In genomic region chr8:70869601-70870041, GRCm38 (mm10) we compare ENCODE assay signal across 9 mouse cellular contexts. TPM values are rescaled to one million over a fixed set of nuclear protein-coding genes. Genes with fewer than 3 reads are reported as not detected.
A peak's percentile ranks its signal among the peaks of the same experiment; 100 is the strongest.
DNase-seq lines count a peak whose midpoint lies in the region; ATAC-seq lines count a peak whose summit lies in the region.
"Had no signal": no experiment of that assay in that cellular context is flagged by ENCODE, and none has a peak within 500 bp of the region (broad histone marks: within the 10 kb centered on the region; RNA-seq: fewer than 3 reads in every experiment).

No protein-coding gene starts in this region.

- peak; percentile 75 for DNase-seq in T-cell, adult 2 months (ENCODE audit: low spot score)
- DNase-seq in cerebellum, postnatal 10 days: peak; percentile 88 to 89
- DNase-seq in frontal cortex, adult 2 months (ENCODE audit: extremely low spot score in 1 of 2, low spot score in 1 of 2): peak; percentile 66 to 87
- DNase-seq in left cerebral cortex, adult 18-20 months (ENCODE audit: low spot score in 2 of 2): peak; percentile 79 to 83
- peak; percentile 77 to 84 for DNase-seq in right cerebral cortex, adult 2 months (ENCODE audit: low spot score in 2 of 2)
- DNase-seq in urinary bladder, postnatal 4 days (ENCODE audit: low spot score in 2 of 2): peak; percentile 61 to 77

- H3K27ac ChIP-seq in hindbrain, embryonic 15.5 days (replicated peaks): peak overlapping the region; percentile 69
- H3K27ac ChIP-seq: lung, embryonic 15.5 days had no signal

- H3K9ac ChIP-seq in hindbrain, embryonic 15.5 days: peak overlapping the region; percentile 31; the same call in 1 of the 2 replicates

- 44% methylated on average over 16 of the region's 16 CpGs for WGBS in hindbrain, embryonic 15.5 days

- no peaks in the 10 kb centered on the region for H3K9me3 ChIP-seq in hindbrain, embryonic 15.5 days
- H3K9me3 ChIP-seq: lung, embryonic 15.5 days had no signal

- H3K27me3 ChIP-seq in hindbrain, embryonic 15.5 days: no peaks in the 10 kb centered on the region

- H3K4me3 ChIP-seq in hindbrain, embryonic 15.5 days: no peak overlapping the region
- H3K4me3 ChIP-seq: lung, embryonic 15.5 days had no signal

- ATAC-seq in hindbrain, embryonic 15.5 days (ENCODE audit: low FRiP score, low read depth): no peak
- peak; percentile 45 for ATAC-seq in megakaryocyte, adult 5-6 weeks (ENCODE audit: poor library complexity, severe bottlenecking)

- peaks cover 62% of the 10 kb centered on the region for H3K4me1 ChIP-seq in hindbrain, embryonic 15.5 days (replicated peaks)

- peak overlapping the region; percentile 22; the same call in 1 of the 2 replicates for H3K4me2 ChIP-seq in hindbrain, embryonic 15.5 days

- peaks cover 6% of the 10 kb centered on the region; the same call in 1 of the 2 replicates for H3K36me3 ChIP-seq in hindbrain, embryonic 15.5 days

RNA-seq across cellular contexts. Expression of gene Ccdc124, which starts 4.1 kb away (rescaled TPM):
- 185 and 189 TPM in 2 replicates for polyA plus RNA-seq in frontal cortex, adult 2 months (2012; rRNA removed)
- polyA plus RNA-seq in hindbrain, embryonic 15.5 days (2015; fragmentation: Nextera tagmentation; extraction: Ambion mirVana): 166 and 176 TPM in 2 replicates
- total RNA-seq in left cerebral cortex, adult 18-20 months (2021): 100 to 1,000 TPM; 101 to 102 TPM
- total RNA-seq in megakaryocyte, adult 5-6 weeks (2015): 32.7 and 38.9 TPM in 2 replicates
- 36.8 and 47.6 TPM in 2 replicates for total RNA-seq in megakaryocyte, adult 5-6 weeks (2017)

RNA-seq across cellular contexts. Expression of gene Kcnn1, which starts 6.6 kb away (rescaled TPM):
- 25.2 and 27.9 TPM in 2 replicates for polyA plus RNA-seq in frontal cortex, adult 2 months (2012; rRNA removed)
- 19.2 and 19.8 TPM in 2 replicates for polyA plus RNA-seq in hindbrain, embryonic 15.5 days (2015; fragmentation: Nextera tagmentation; extraction: Ambion mirVana)
- total RNA-seq in left cerebral cortex, adult 18-20 months (2021): 10 to 100 TPM; 17.4 to 19.3 TPM
- total RNA-seq in megakaryocyte, adult 5-6 weeks (2015): not detected in 2 replicates
- total RNA-seq in megakaryocyte, adult 5-6 weeks (2017): 0.33 TPM in 1 of 2 replicates, not detected in the other

RNA-seq across cellular contexts. Expression of gene Slc5a5, which starts 22.9 kb away (rescaled TPM):
- polyA plus RNA-seq in frontal cortex, adult 2 months (2012; rRNA removed): 9.9 and 12.3 TPM in 2 replicates
- 1.7 and 1.9 TPM in 2 replicates for polyA plus RNA-seq in hindbrain, embryonic 15.5 days (2015; fragmentation: Nextera tagmentation; extraction: Ambion mirVana)
- total RNA-seq in left cerebral cortex, adult 18-20 months (2021): 10 to 100 TPM; 12.8 to 13.0 TPM
- 0.07 TPM in 1 of 2 replicates, not detected in the other for total RNA-seq in megakaryocyte, adult 5-6 weeks (2015)
- total RNA-seq in megakaryocyte, adult 5-6 weeks (2017): not detected in 2 replicates

RNA-seq across cellular contexts. Expression of gene Rpl18a, which starts 27.6 kb away (rescaled TPM):
- polyA plus RNA-seq in frontal cortex, adult 2 months (2012; rRNA removed): 1,785 and 1,788 TPM in 2 replicates
- polyA plus RNA-seq in hindbrain, embryonic 15.5 days (2015; fragmentation: Nextera tagmentation; extraction: Ambion mirVana): 2,082 and 2,226 TPM in 2 replicates
- total RNA-seq in left cerebral cortex, adult 18-20 months (2021): 100 to 1,000 TPM; 682 to 726 TPM
- 5,087 and 5,550 TPM in 2 replicates for total RNA-seq in megakaryocyte, adult 5-6 weeks (2015)
- 1,590 and 1,750 TPM in 2 replicates for total RNA-seq in megakaryocyte, adult 5-6 weeks (2017)

RNA-seq across cellular contexts. Expression of gene Arrdc2, which starts 30.1 kb away (rescaled TPM):
- polyA plus RNA-seq in frontal cortex, adult 2 months (2012; rRNA removed): 24.6 and 27.8 TPM in 2 replicates
- polyA plus RNA-seq in hindbrain, embryonic 15.5 days (2015; fragmentation: Nextera tagmentation; extraction: Ambion mirVana): 7.8 and 8.0 TPM in 2 replicates
- total RNA-seq in left cerebral cortex, adult 18-20 months (2021): 10 to 100 TPM; 12.0 to 13.3 TPM
- total RNA-seq in megakaryocyte, adult 5-6 weeks (2015): 9.0 and 11.0 TPM in 2 replicates
- total RNA-seq in megakaryocyte, adult 5-6 weeks (2017): 10.5 and 11.1 TPM in 2 replicates

Comparison
In these comparisons a context has a peak if more than half of its experiments do, and no peak if none do; other contexts are left out.
1. RNA of gene Kcnn1, which starts 6.6 kb away (total RNA-seq): 17.4 to 19.3 TPM in left cerebral cortex, adult 18-20 months; 0.33 TPM in megakaryocyte, adult 5-6 weeks; every median in the first group is over 10 times any median in the second.
2. RNA of gene Slc5a5, which starts 22.9 kb away (total RNA-seq): 12.8 to 13.0 TPM in left cerebral cortex, adult 18-20 months; 0.07 TPM in megakaryocyte, adult 5-6 weeks; every median in the first group is over 10 times any median in the second.
3. Peak in every context shown above with its lines, with median percentiles within 50 percentile points of each other: DNase-seq.